Mouse (Mus musculus) forelimb bud, embryonic 11.5 days (tissue): ENCODE measurements at regions not wholly inside any gene's neighbourhood (a gene's known extent, or its start where the extent isn't known, plus 50 kb on each side); places are given as distances from the start of the nearest gene placed in this dataset.
A peak's percentile ranks its signal among the peaks of the same experiment; 100 is the strongest.

Source experiments
- DNase-seq: peaks from one replicate; pipeline ENCODE4 v3.0.0-alpha.2; 2012; ENCODE audit warnings: low read depth, low spot score

- DNase-seq = no peak
These were observed 290.0 kb upstream of the Zfp703 start for GRCm38 (mm10) chr8:26687146-26687545.

GRCm38 (mm10) chr8:26688035-26688434, 289.1 kb upstream of the Zfp703 start:
- no peak for DNase-seq

DNA sequence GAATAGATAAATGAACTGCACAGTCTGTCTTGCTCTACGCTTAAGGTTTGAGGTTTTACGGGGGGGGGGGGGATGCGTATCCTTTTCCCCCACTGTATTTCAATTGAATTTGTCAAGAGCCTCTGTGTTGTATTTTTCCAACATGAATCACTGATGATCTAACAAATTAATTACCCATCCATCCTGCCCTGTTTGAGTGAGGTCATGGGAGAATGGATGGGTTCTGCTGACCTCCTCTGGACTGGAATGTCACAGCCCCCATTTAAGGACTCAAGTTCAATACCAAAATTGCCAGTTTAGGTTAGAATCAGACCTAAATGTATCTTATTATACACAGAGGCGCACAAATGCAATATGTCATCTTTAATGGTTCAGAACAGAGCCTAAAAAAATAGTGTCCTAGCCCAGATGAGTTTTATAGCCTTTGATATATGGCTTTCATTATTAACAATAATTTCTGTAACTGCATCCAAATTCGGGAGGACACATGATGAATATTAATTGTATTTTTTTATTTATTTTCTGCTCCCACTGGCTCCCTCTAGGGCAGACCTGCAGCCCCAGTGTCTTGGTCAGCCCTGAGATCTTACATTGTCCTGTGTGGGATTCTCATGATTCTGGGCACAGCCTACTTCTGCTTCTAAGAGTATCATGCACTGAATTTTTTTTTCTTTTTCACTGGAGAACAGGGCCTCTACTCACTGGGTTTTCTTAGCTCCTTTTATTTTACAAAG, 288.2 kb upstream of the Zfp703 start:
- no peak for DNase-seq

- peak; percentile 45 for DNase-seq
These were observed 287.5 kb upstream of the Zfp703 start for GRCm38 (mm10) chr8:26689479-26690177.

- DNase-seq = no peak
These were observed 286.9 kb upstream of the Zfp703 start for GRCm38 (mm10) chr8:26690178-26690735.

DNA sequence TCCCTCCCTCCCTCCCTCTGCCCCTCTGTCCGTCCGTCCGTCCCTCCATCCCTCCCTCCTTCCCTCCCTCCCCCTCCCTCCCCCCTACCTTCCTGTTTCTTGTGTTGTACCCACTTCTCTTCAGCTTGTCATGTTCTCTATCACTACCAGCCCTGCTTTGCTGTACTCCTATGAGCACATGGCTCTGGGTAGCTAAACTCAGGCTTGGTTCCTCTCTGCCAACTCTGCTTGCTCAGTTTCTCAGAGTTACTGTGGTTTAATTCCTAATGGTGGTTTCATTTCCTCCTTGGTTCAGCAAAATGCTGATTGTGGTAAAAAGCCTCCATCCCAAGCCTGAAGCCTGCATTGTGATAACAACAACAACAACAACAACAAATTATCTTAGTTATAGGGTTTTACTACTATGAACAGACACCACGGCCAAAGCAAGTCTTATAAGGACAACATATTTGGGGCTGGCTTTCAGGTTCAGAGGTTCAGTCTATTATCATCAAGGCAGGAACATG, 279.5 kb upstream of the Zfp703 start:
- no peak for DNase-seq

GRCm38 (mm10) chr8:26698580-26698979, 278.5 kb upstream of the Zfp703 start:
- no peak for DNase-seq

DNA sequence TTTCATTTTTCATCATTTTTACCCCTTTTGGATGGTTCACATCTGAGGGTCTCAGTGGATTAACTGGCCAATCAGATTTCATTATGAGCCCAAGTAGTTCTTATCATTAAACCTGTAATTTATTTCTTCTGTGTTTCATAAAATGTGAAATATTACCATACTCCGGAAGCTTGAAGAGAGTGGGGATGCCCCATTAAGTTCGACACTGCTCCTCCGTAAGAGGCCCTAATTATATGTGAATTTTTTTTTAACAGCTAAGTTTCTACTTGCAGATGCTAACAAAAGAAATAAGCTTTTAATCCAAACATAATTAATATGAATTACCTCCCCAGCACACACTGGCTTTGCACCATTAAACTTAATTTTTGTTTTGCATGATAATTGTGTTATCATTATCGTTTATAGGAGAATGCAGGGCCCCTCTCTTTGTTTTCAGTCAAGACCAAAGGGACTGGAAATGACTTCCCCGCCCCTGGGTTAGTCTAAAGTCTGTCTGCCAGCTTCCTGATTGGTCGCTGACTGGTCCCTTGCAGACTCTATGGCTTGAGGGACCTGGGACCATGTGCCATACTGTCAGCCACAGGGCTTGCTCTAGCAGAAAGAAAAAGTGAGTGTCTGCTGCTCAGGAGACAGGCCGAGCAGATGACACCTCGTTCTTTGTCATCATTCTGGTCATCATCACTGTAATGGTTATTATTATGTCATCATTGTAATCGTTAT, 270.9 kb upstream of the Zfp703 start:
- no peak for DNase-seq

DNA sequence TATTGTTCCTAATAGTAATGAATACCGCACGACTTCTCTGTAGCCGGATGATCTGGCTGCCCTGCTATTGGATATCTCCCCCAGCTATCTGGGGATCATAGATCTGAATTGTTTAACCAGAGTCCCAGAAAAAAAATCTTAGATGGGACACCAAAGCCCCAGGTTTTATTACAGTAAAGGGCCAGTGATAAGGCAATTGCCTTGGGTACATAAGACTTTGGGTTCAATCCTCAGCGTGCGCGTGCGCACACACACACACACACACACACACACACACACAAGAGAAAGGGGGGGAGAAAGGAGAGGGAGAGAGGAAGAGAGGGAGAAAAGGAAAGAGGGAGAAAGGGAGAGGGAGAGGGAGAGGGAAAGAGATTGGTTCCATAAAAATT, 270.4 kb upstream of the Zfp703 start:
- DNase-seq = no peak

DNA sequence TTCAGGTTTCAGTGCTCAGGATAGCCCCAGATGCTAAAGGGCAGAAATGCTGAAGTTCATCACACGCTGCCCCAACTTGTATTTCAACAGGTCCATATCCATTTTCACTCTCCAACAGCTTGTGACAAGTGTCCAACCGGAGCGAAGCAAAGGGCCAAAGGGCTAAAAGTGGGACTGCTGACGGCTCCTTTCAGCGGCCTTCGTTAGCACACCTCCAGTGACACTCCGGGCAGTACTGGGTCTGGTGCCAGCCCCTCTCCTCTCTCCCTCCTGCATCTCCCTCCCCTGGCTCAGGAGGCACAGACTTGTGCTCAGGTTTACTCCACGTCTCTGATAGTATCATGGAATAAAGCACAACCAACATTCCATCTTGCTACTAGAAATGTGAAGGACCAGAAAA, 263.3 kb upstream of the Zfp703 start:
- DNase-seq = no peak

- DNase-seq = no peak
These were observed 262.4 kb upstream of the Zfp703 start for GRCm38 (mm10) chr8:26714714-26715113.

DNA sequence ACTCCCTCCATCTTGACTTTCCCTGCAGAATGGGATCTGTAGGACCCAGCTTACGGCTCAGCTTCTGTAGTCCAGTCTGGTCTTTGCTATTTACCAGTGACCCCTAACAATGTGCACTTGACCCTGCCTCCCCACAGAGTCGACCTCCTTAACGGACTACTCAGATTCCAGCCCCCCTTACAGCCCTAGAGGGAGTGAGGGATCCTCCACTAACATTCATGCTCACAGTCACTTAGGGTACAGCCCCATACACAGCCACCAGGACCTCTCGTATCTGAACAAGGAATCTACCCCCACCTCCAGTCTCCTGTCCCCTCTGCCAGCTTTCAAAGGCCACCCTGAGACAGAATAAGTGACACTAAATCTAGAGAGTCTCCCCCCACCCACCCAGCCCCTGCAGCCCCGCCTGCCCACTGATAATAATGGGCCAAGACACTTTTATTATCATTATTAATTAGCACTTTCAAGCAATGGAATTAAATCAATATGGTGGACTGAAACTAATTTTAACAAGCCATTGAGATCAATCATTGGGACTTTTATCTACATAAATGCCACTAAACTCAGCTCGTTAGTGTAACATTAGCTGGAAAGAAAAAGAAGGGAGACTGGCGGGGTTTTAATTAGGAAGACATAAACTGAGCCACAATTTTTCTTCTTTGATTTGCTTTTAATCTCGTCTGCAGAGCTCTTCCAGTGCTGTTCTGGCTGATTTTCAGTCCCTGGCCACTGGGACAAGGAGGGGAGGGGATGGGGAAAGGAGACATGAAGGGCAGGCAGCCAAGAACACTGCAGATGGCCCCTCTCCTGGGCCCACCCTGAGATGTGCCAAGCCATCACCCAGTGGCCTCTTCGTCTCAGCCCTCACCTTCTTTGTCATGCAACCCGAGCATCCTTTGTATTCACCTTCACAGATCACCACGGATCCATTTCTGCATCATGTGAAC, 258.4 kb upstream of the Zfp703 start:
- no peak for DNase-seq

GRCm38 (mm10) chr8:26722766-26723165, 254.4 kb upstream of the Zfp703 start:
- DNase-seq = no peak

DNA sequence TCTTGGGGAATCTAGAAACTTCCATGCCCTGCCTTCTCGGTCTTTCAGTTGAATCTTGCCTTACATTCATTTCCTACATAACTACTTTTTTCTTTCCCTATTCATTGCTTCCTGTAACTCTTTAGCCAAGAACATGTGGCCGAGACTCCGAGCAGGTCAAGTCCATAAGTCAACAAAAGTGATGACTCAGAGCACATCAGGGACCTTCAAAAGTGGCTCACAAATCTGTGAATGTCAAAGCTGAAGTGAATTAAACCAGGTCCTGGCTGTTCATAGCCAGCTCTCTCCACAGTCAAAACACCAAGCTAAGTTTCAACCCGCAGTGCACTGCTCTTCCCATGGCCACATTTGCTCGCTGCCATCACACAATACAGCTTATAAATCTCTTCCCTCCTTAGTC, 252.5 kb upstream of the Zfp703 start:
- no peak for DNase-seq

- no peak for DNase-seq
These were observed 251.6 kb upstream of the Zfp703 start for GRCm38 (mm10) chr8:26725521-26725920.

DNA sequence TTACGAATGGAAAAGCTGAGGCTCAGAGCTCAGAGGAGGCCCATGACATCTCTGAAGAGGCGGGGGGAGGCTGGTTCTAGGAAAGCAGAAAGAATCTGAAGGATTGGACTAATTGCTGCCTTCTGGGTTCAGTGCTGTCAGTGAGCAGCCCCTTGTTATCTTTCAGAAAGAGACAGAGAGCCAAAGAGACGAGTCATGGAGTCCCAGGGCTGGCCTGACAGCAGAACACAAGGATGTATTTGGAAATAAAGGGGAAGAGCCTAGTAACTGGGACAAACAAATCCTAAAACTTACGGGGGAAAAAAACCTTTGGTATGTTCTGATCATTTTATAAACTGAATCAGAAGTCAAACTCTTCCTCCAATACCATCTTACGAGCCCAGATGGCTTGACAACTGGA, 247.8 kb upstream of the Zfp703 start:
- DNase-seq = no peak

DNA sequence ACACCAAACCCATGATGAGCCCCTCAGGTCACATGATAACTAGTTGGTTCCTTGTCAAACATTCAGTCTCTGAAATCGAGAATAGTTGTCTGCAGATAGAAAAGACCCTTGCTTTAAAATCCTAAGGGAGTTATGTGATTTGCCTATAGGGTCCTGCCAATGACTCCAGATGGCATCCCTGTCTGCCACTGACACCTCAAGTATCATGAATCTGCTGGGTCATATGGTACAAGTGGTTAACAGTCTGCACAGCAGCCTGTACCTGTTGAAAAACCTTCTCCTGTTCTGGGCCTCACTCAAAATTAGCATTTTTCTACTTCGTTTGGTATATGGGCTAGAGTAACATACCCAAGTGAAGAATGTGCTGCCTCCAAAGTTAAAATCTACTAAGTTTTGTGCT, 246.0 kb upstream of the Zfp703 start:
- DNase-seq = no peak

GRCm38 (mm10) chr8:26744424-26744823, 232.7 kb upstream of the Zfp703 start:
- DNase-seq = no peak

DNA sequence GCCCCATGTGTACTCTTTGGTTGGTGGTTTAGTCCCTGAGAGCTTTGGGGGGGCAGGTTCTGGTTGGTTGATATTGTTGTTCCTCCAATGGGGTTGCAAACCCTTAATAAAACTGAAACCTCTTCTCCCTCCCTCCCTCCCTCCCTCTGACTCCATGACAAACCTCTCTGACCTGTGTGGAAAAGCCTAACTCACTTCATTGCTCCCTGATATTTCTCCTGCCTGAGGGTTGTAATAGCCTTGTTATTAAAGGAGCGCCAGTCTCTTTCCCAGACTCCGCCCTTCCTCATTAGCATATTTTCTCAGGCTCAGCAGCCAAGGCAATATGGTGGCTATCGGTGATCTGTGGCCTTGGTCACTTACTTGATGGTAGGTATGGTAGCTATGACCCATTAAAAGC, 230.3 kb upstream of the Zfp703 start:
- DNase-seq = peak; percentile 14

GRCm38 (mm10) chr8:26747241-26747972, 229.7 kb upstream of the Zfp703 start:
- peak; percentile 33 for DNase-seq
